Mouse (Mus musculus): Measurements from ENCODE around the gene Prpsap1. TPM values are rescaled to one million over a fixed set of nuclear protein-coding genes. Genes with fewer than 3 reads are reported as not detected.
A peak's percentile ranks its signal among the peaks of the same experiment; 100 is the strongest.
"Not testable (repeated sequence)": the region's sequence is repeated elsewhere in the genome, so short reads cannot be mapped to it uniquely, and the experiment has no call there.

Prpsap1 gene
- polyA plus RNA-seq, 1 experiment from 2014 or later = 59.3 TPM

DNA sequence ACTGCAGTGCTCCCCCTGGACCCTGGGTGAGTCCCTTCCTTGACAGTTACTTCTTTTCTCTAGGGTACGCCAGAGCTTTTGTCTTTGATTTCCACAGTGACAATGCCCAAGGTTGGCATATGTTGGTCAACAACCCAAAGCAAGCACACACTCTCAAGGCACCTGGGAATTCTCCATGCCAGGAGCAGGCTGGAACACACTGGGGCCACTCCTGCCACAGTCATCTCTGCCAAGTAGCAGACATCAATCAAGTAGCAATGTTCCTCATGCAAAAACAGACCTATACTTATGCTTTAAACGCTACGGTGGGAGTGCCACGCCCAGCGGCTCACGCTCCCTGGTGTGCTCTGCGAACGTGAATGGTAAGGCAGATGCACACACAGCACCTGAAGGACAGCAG is 13.0 kb downstream of the Prpsap1 start:
- H3K36me3 ChIP-seq = peaks cover 95% of the 10 kb centered on the region
- DNase-seq = no peak

DNA sequence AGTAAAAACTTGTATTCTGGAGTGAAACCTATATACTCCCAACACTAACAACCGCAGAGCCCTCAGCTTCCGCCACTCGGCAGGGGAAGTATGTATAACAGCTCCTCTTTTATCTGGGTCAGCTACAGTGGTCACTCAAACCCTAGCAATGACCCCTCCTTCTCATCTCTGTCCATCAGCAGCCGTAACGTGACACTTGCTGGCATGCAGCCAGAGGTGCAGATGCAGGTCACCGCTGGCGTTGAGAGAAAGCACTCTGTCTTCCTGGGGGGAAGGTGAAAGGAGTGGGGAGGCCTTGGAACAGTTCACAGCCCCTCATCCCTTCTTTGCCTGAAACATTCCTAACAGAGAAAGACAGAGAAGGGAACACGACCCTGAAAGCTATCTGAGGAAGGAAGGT is 14.2 kb downstream of the Prpsap1 start:
- Histone ChIP-seq H3K27me3 (no peaks in the 10 kb centered on the region), H3K36me3 (peaks cover 95% of the 10 kb centered on the region), H3K27ac (no peak overlapping the region), H3K9ac (no peak overlapping the region), H3K4me1 (replicated peaks) (peaks cover 17% of the 10 kb centered on the region; the same call in 1 of the 2 replicates), H3K4me3 (replicated peaks) (no peak overlapping the region), H3K9me3 (replicated peaks) (no peaks in the 10 kb centered on the region), H3K4me2 (no peak overlapping the region)
- DNase-seq (no peak), ATAC-seq (ENCODE audit: low read depth) (no peak)
- 70% methylated on average over 8 of the region's 8 CpGs for WGBS (ENCODE audit: insufficient replicate concordance)

More for the DNA sequence above, 13.0 kb downstream of the Prpsap1 start:
- ATAC-seq (ENCODE audit: low read depth) = no peak
- no peak overlapping the region for H3K4me2 ChIP-seq
- no peaks in the 10 kb centered on the region for H3K27me3 ChIP-seq
- no peak overlapping the region for H3K9ac ChIP-seq
- no peak overlapping the region for H3K27ac ChIP-seq
- peaks cover 17% of the 10 kb centered on the region; the same call in 1 of the 2 replicates for H3K4me1 ChIP-seq (replicated peaks)
- 88% methylated on average over 8 of the region's 8 CpGs for WGBS (ENCODE audit: insufficient replicate concordance)
- no peaks in the 10 kb centered on the region for H3K9me3 ChIP-seq (replicated peaks)
- no peak overlapping the region for H3K4me3 ChIP-seq (replicated peaks)

- Histone ChIP-seq H3K27me3 (no peaks in the 10 kb centered on the region), H3K36me3 (peaks cover 94% of the 10 kb centered on the region), H3K4me1 (replicated peaks) (peaks cover 17% of the 10 kb centered on the region; the same call in 1 of the 2 replicates), H3K4me2 (no peak overlapping the region), H3K27ac (no peak overlapping the region), H3K9me3 (replicated peaks) (no peaks in the 10 kb centered on the region), H3K4me3 (replicated peaks) (no peak overlapping the region), H3K9ac (no peak overlapping the region)
- no peak for DNase-seq
- 87% methylated on average over 7 of the region's 7 CpGs for WGBS (ENCODE audit: insufficient replicate concordance)
- no peak for ATAC-seq (ENCODE audit: low read depth)
Measured at GRCm38 (mm10) chr11:116478978-116479377, 15.0 kb downstream of the Prpsap1 start.

- no peak for DNase-seq
- H3K4me3 ChIP-seq (replicated peaks) = no peak overlapping the region
- 88% methylated on average over 15 of the region's 15 CpGs for WGBS (ENCODE audit: insufficient replicate concordance)
- peaks cover 14% of the 10 kb centered on the region; the same call in 1 of the 2 replicates for H3K4me1 ChIP-seq (replicated peaks)
- H3K9me3 ChIP-seq (replicated peaks) = no peaks in the 10 kb centered on the region
- no peak overlapping the region for H3K27ac ChIP-seq
- no peak for ATAC-seq (ENCODE audit: low read depth)
- no peaks in the 10 kb centered on the region for H3K27me3 ChIP-seq
- peaks cover 99% of the 10 kb centered on the region for H3K36me3 ChIP-seq
- H3K4me2 ChIP-seq = no peak overlapping the region
- no peak overlapping the region for H3K9ac ChIP-seq
Measured at GRCm38 (mm10) chr11:116477160-116477759, 16.7 kb downstream of the Prpsap1 start.

DNA sequence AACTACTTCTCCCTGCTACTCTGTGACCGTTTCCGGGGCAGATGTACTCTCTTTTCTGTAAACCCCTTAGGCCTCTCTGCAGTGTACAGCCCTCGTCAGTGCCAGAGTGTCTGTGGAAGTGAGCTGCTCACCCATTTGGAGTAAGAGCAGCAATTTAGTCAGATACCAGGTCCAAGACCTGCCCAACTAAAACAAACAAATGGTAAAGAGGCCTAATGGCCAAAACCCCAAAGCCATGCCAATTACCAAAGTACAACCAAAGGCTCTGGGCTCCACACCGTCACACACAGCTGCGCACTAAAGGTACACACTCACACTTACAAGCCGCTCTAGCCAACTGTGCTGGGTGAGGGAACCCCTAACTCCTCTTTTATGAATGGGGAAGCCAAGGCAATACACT is 17.3 kb downstream of the Prpsap1 start:
- 87% methylated on average over 6 of the region's 6 CpGs for WGBS (ENCODE audit: insufficient replicate concordance)
- DNase-seq = no peak

DNA sequence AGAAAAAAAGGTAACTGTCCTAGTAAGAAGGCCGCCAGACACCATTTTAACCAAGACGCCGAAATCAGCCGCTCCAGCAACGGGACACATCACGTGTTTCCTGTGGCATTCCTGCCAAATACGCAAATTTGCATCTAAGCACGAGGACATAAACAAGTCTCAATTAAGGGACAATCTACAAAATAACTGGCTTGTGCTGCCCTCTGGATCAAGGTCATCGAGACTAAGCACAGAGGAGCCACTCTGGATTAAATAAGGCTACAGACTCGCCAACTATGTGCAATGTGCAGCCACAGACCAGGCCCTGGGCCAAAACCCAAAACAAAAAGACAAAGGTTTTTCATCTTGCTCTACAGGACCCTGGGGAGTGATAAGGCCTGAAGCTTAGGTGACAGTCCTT is 18.0 kb downstream of the Prpsap1 start:
- WGBS (ENCODE audit: insufficient replicate concordance) = 86% methylated on average over 10 of the region's 10 CpGs
- Histone ChIP-seq H3K9ac (no peak overlapping the region), H3K4me1 (replicated peaks) (peaks cover 18% of the 10 kb centered on the region; the same call in 1 of the 2 replicates), H3K36me3 (peaks cover 99% of the 10 kb centered on the region), H3K27ac (no peak overlapping the region), H3K4me2 (no peak overlapping the region), H3K4me3 (replicated peaks) (no peak overlapping the region), H3K27me3 (no peaks in the 10 kb centered on the region), H3K9me3 (replicated peaks) (no peaks in the 10 kb centered on the region)
- DNase-seq (no peak), ATAC-seq (ENCODE audit: low read depth) (no peak)

More for the DNA sequence above, 17.3 kb downstream of the Prpsap1 start:
- H3K4me2 ChIP-seq = no peak overlapping the region
- H3K36me3 ChIP-seq = peaks cover 99% of the 10 kb centered on the region
- no peak overlapping the region for H3K9ac ChIP-seq
- H3K27me3 ChIP-seq = no peaks in the 10 kb centered on the region
- H3K4me1 ChIP-seq (replicated peaks) = peaks cover 14% of the 10 kb centered on the region; the same call in 1 of the 2 replicates
- no peaks in the 10 kb centered on the region for H3K9me3 ChIP-seq (replicated peaks)
- no peak overlapping the region for H3K4me3 ChIP-seq (replicated peaks)
- no peak overlapping the region for H3K27ac ChIP-seq
- ATAC-seq (ENCODE audit: low read depth) = no peak

- DNase-seq (no peak), ATAC-seq (ENCODE audit: low read depth) (no peak)
- no peak overlapping the region for H3K27ac ChIP-seq
- H3K4me1 ChIP-seq (replicated peaks) = peaks cover 16% of the 10 kb centered on the region
- no peaks in the 10 kb centered on the region for H3K9me3 ChIP-seq (replicated peaks)
- no peak overlapping the region for H3K4me3 ChIP-seq (replicated peaks)
- WGBS (ENCODE audit: insufficient replicate concordance) = 67% methylated on average over 4 of the region's 4 CpGs
- no peak overlapping the region for H3K4me2 ChIP-seq
- no peaks in the 10 kb centered on the region for H3K27me3 ChIP-seq
- H3K36me3 ChIP-seq = peaks cover 75% of the 10 kb centered on the region
- H3K9ac ChIP-seq = no peak overlapping the region
Measured at GRCm38 (mm10) chr11:116472275-116472674, 21.7 kb downstream of the Prpsap1 start.

GRCm38 (mm10) chr11:116470896-116471295 is 23.1 kb downstream of the Prpsap1 start:
- no peak overlapping the region for H3K4me3 ChIP-seq (replicated peaks)
- WGBS (ENCODE audit: insufficient replicate concordance) = 78% methylated on average over 4 of the region's 4 CpGs
- H3K4me2 ChIP-seq = no peak overlapping the region
- H3K9me3 ChIP-seq (replicated peaks) = no peaks in the 10 kb centered on the region
- no peak for DNase-seq
- peak overlapping the region; percentile 58 for H3K27ac ChIP-seq
- H3K36me3 ChIP-seq = peaks cover 61% of the 10 kb centered on the region
- ATAC-seq (ENCODE audit: low read depth) = no peak
- 0 out of 2 replicates have a peak, but pooled peaks cover 4% of the 10 kb centered on the region for H3K27me3 ChIP-seq
- no peak overlapping the region for H3K9ac ChIP-seq
- H3K4me1 ChIP-seq (replicated peaks) = peaks cover 16% of the 10 kb centered on the region

GRCm38 (mm10) chr11:116470249-116470648 is 23.8 kb downstream of the Prpsap1 start:
- H3K36me3 ChIP-seq = peaks cover 54% of the 10 kb centered on the region
- H3K27ac ChIP-seq = peak overlapping the region; percentile 58
- 84% methylated on average over 3 of the region's 3 CpGs for WGBS (ENCODE audit: insufficient replicate concordance)
- H3K27me3 ChIP-seq = 0 out of 2 replicates have a peak, but pooled peaks cover 6% of the 10 kb centered on the region
- no peak overlapping the region for H3K4me2 ChIP-seq
- H3K9ac ChIP-seq = no peak overlapping the region
- H3K4me1 ChIP-seq (replicated peaks) = peaks cover 16% of the 10 kb centered on the region
- DNase-seq (no peak), ATAC-seq (ENCODE audit: low read depth) (0 out of 2 replicates have a peak, but pooled peaks have one; percentile 37)
- no peak overlapping the region for H3K4me3 ChIP-seq (replicated peaks)
- H3K9me3 ChIP-seq (replicated peaks) = no peaks in the 10 kb centered on the region

DNA sequence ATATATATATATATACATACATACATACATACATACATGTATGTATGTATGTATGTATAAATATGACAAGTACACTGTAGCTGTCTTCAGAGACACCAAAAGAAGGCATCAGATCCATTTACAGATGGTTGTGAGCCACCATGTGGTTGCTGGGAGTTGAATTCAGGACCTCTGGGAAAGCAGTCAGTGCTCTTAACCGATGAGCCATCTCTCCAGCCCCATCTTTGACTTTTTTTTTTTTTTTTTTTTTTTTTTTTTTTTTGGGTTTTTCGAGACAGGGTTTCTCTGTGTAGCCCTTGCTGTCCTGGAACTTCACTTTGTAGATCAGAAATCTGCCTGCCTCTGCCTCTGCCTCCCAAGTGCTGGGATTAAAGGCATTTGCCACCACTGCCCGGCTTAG is 25.7 kb downstream of the Prpsap1 start:
- Histone ChIP-seq H3K36me3 (peaks cover 36% of the 10 kb centered on the region), H3K27me3 (0 out of 2 replicates have a peak, but pooled peaks cover 10% of the 10 kb centered on the region), H3K4me1 (replicated peaks) (peaks cover 19% of the 10 kb centered on the region)
- not testable (repeated sequence) for ATAC-seq (ENCODE audit: low read depth); H3K4me3 ChIP-seq (replicated peaks); H3K9me3 ChIP-seq (replicated peaks); H3K4me2 ChIP-seq; H3K9ac ChIP-seq; DNase-seq; H3K27ac ChIP-seq
- 58% methylated on average over 3 of the region's 3 CpGs for WGBS (ENCODE audit: insufficient replicate concordance)

GRCm38 (mm10) chr11:116466141-116466540 is 27.9 kb downstream of the Prpsap1 start, which contains the start of gene Qrich2:
Gene Qrich2, minus strand, starts transcription at chr11:116466241.
- no peaks in the 10 kb centered on the region for H3K9me3 ChIP-seq (replicated peaks)
- DNase-seq (no peak), ATAC-seq (ENCODE audit: low read depth) (no peak)
- 0 out of 2 replicates have a peak, but pooled peaks cover 10% of the 10 kb centered on the region for H3K27me3 ChIP-seq
- no peak within 1 kb of the TSS for H3K27ac ChIP-seq
- H3K4me2 ChIP-seq = no peak within 1 kb of the TSS
- 53% methylated on average over 20 of the region's 20 CpGs for WGBS (ENCODE audit: insufficient replicate concordance)
- H3K9ac ChIP-seq = no peak within 1 kb of the TSS
- H3K4me1 ChIP-seq (replicated peaks) = peaks cover 16% of the 10 kb centered on the region
- peaks cover 14% of the 10 kb centered on the region for H3K36me3 ChIP-seq
- no peak within 1 kb of the TSS for H3K4me3 ChIP-seq (replicated peaks)

GRCm38 (mm10) chr11:116463833-116464232 is 30.2 kb downstream of the Prpsap1 start:
- no peaks in the 10 kb centered on the region for H3K36me3 ChIP-seq
- H3K27ac ChIP-seq = no peak overlapping the region
- no peaks in the 10 kb centered on the region for H3K9me3 ChIP-seq (replicated peaks)
- 6% methylated on average over 2 of the region's 2 CpGs for WGBS (ENCODE audit: insufficient replicate concordance)
- ATAC-seq (ENCODE audit: low read depth) = peak; percentile 47; the same call in 1 of the 2 replicates
- H3K9ac ChIP-seq = no peak overlapping the region
- no peak overlapping the region for H3K4me3 ChIP-seq (replicated peaks)
- H3K4me2 ChIP-seq = no peak overlapping the region
- H3K27me3 ChIP-seq = 0 out of 2 replicates have a peak, but pooled peaks cover 10% of the 10 kb centered on the region
- H3K4me1 ChIP-seq (replicated peaks) = peaks cover 3% of the 10 kb centered on the region
- DNase-seq = peak; percentile 66
